Mouse (Mus musculus): ENCODE measurements around the gene Tmem182.

GRCm38 (mm10) chr1:40824936-40825335 lies 19.5 kb downstream of the Tmem182 start:
- TF ChIP-seq HCFC1 (IDR thresholded peaks at IDR 0.05; ENCODE audit: borderline replicate concordance, insufficient read depth, low read length) (no peak), ZC3H11A (IDR thresholded peaks at IDR 0.05; ENCODE audit: borderline replicate concordance, low read depth, low read length) (no peak)

Data from ES-E14 (cell line).